In genomic region chr11:79919685-79920504, GRCm38 (mm10) we compare ENCODE assay signal across 7 mouse cellular contexts. TPM values are rescaled to one million over a fixed set of nuclear protein-coding genes. Genes with fewer than 3 reads are reported as not detected.
DNase-seq lines count a peak whose midpoint lies in the region; ATAC-seq and TF ChIP-seq lines count a peak whose summit lies in the region.

No protein-coding gene starts in this region.

- H3K4me1 ChIP-seq in hindbrain, postnatal 0 days (ENCODE audit: insufficient read depth, low read length) = 0 out of 2 replicates have a peak, but pooled peaks cover 7% of the 10 kb centered on the region

- no peak overlapping the region for H3K9ac ChIP-seq in hindbrain, postnatal 0 days (replicated peaks; ENCODE audit: low read length)

- peak; percentile 98 for TF ChIP-seq CTCF in hindbrain, postnatal 0 days (IDR thresholded peaks at IDR 0.05; ENCODE audit: low read depth)

- H3K4me3 ChIP-seq in hindbrain, postnatal 0 days (ENCODE audit: low read length) = no peak overlapping the region

- H3K36me3 ChIP-seq in hindbrain, postnatal 0 days (ENCODE audit: insufficient read depth, low read length) = no peaks in the 10 kb centered on the region

- no peak overlapping the region for H3K4me2 ChIP-seq in hindbrain, postnatal 0 days (ENCODE audit: low read depth, low read length)

- no peaks in the 10 kb centered on the region for H3K27me3 ChIP-seq in hindbrain, postnatal 0 days (ENCODE audit: insufficient read depth, low read length)

- H3K9me3 ChIP-seq in hindbrain, postnatal 0 days (ENCODE audit: low read length) = no peaks in the 10 kb centered on the region

- peak; percentile 67; the same call in 1 of the 2 replicates for ATAC-seq in hindbrain, postnatal 0 days
- peak; percentile 97 for ATAC-seq in megakaryocyte progenitor cell, adult 5-6 weeks (replicated peaks; ENCODE audit: poor library complexity)

- 21% methylated on average over 13 of the region's 13 CpGs for WGBS in hindbrain, postnatal 0 days

- DNase-seq in T-cell, adult 2 months (ENCODE audit: low spot score) = peak; percentile 65
- DNase-seq in cerebellum, adult 9-10 months = peak; percentile 88
- peak; percentile 53 to 79 for DNase-seq in frontal cortex, postnatal 14 days (ENCODE audit: low spot score in 2 of 2)
- peak; percentile 93 for DNase-seq in hindbrain, postnatal 0 days (ENCODE audit: low spot score)
- DNase-seq in left cerebral cortex, adult 18-20 months (ENCODE audit: low spot score in 2 of 2) = peak; percentile 85 to 87
- peak; percentile 83 for DNase-seq in right cerebral cortex, postnatal 4 days

- no peak overlapping the region for H3K27ac ChIP-seq in hindbrain, postnatal 0 days

RNA-seq across cellular contexts. Expression of gene Utp6, which starts 42.3 kb away (rescaled TPM):
- 16.8 and 17.0 TPM in 2 replicates for total RNA-seq in hindbrain, postnatal 0 days (2014; rRNA removed)
- 24.2 and 29.6 TPM in 2 replicates for polyA plus RNA-seq in hindbrain, postnatal 0 days (2015; fragmentation: Nextera tagmentation; extraction: Ambion mirVana)
- 10 to 100 TPM; 26.1 to 26.6 TPM for total RNA-seq in left cerebral cortex, adult 18-20 months (2021)
- total RNA-seq in megakaryocyte progenitor cell, adult 5-6 weeks (2015) = 29.3 and 29.5 TPM in 2 replicates
- total RNA-seq in megakaryocyte progenitor cell, adult 5-6 weeks (2017) = 112 and 156 TPM in 2 replicates
